Mouse (Mus musculus) kidney, adult 2 months (tissue): ENCODE data around the gene Igf1r. TPM values are rescaled to one million over a fixed set of nuclear protein-coding genes. Genes with fewer than 3 reads are reported as not detected.

Source experiments
- DNase-seq: peaks from one replicate; pipeline ENCODE4 v3.0.0; 2021
- H3K27ac ChIP-seq: fragments of 200-500 bp; 2 replicates; pipeline ENCODE4 v1.5.1; 2012; ENCODE audit warnings: low read depth, low read length, control low read depth, inconsistent platforms; ENCODE audit not compliant: insufficient read depth
- H3K27me3 ChIP-seq: fragments of 200-500 bp; replicated peaks from 2 replicates; pipeline ENCODE4 v1.6.1; 2012; ENCODE audit warnings: mild to moderate bottlenecking, moderate library complexity, low read length, inconsistent platforms; ENCODE audit not compliant: control insufficient read depth, insufficient read depth
- H3K36me3 ChIP-seq: fragments of 200-500 bp; 2 replicates; pipeline ENCODE4 v1.6.1; 2012; ENCODE audit warnings: mild to moderate bottlenecking, moderate library complexity, low read length, inconsistent platforms; ENCODE audit not compliant: control insufficient read depth, insufficient read depth
- H3K4me1 ChIP-seq: fragments of 200-500 bp; 2 replicates; pipeline ENCODE4 v1.6.1; 2011; ENCODE audit warnings: low read length; ENCODE audit not compliant: control insufficient read depth, insufficient read depth
- H3K4me3 ChIP-seq: fragments of 200-500 bp; 2 replicates; pipeline ENCODE4 v1.5.1; 2011; ENCODE audit warnings: mild to moderate bottlenecking, low read depth, low read length, control low read depth; ENCODE audit not compliant: insufficient read depth
- CTCF ChIP-seq: fragments of 200-500 bp; conservative IDR thresholded peaks from 2 replicates; pipeline ENCODE4 v1.5.1; 2011; ENCODE audit warnings: low read depth, mild to moderate bottlenecking, control low read depth, low read length, moderate library complexity, mixed read lengths; ENCODE audit not compliant: insufficient read depth, insufficient read length
- POLR2A ChIP-seq: fragments of 200-500 bp; IDR thresholded peaks from one replicate; pipeline ENCODE4 v1.6.1; 2011; ENCODE audit warnings: low read depth, low read length, control low read depth
- WGBS: fragments of 180-500 bp; shearing (Covaris S2); methylation state at CpG from one replicate; pipeline ENCODE4 v1.1.7; 2018; 5-methylcytosine and 5-hydroxymethylcytosine counted together
- polyA plus RNA-seq: library from polyadenylated mRNA; depleted of rRNA; stranded (reverse); fragments of >200 nt; gene quantifications from 2 replicates; pipeline ENCODE4 v1.2.3, GENCODE M21; 2012

Gene Igf1r
- polyA plus RNA-seq, 1 experiment: 29.2 TPM

GRCm38 (mm10) chr7:68044621-68045020 is 92.0 kb downstream of the Igf1r start:
- no peak for DNase-seq
- WGBS: 74% methylated on average over 4 of the region's 4 CpGs
- Histone ChIP-seq H3K4me1 (peaks cover 29% of the 10 kb centered on the region), H3K27me3 (no peaks in the 10 kb centered on the region), H3K4me3 (no peak overlapping the region), H3K27ac (peak overlapping the region; percentile 47; the same call in 1 of the 2 replicates), H3K36me3 (no peaks in the 10 kb centered on the region)
- TF ChIP-seq CTCF: no peak
- TF ChIP-seq POLR2A: no peak

GRCm38 (mm10) chr7:68047152-68047551 is 94.5 kb downstream of the Igf1r start:
- Histone ChIP-seq H3K27ac (peak overlapping the region; percentile 89), H3K27me3 (no peaks in the 10 kb centered on the region), H3K4me3 (no peak overlapping the region), H3K4me1 (peaks cover 25% of the 10 kb centered on the region), H3K36me3 (no peaks in the 10 kb centered on the region; the same call in 1 of the 2 replicates)
- 32% methylated on average over 4 of the region's 4 CpGs for WGBS
- DNase-seq: peak; percentile 85
- TF ChIP-seq POLR2A (no peak), CTCF (no peak)

- DNase-seq: no peak
- H3K36me3 ChIP-seq: no peaks in the 10 kb centered on the region; the same call in 1 of the 2 replicates
- WGBS: 61% methylated on average over 4 of the region's 4 CpGs
- H3K27ac ChIP-seq: no peak overlapping the region; the same call in 1 of the 2 replicates
- no peaks in the 10 kb centered on the region for H3K27me3 ChIP-seq
- H3K4me3 ChIP-seq: no peak overlapping the region
- no peak for TF ChIP-seq POLR2A
- TF ChIP-seq CTCF: no peak
- peaks cover 30% of the 10 kb centered on the region for H3K4me1 ChIP-seq
Observed at GRCm38 (mm10) chr7:68048532-68048931, 95.9 kb downstream of the Igf1r start.

- 90% methylated on average over 7 of the region's 7 CpGs for WGBS
- TF ChIP-seq CTCF (no peak), POLR2A (no peak)
Observed at GRCm38 (mm10) chr7:68049048-68049447, 96.4 kb downstream of the Igf1r start.

GRCm38 (mm10) chr7:68053002-68053624 is 100.5 kb downstream of the Igf1r start:
- peaks cover 30% of the 10 kb centered on the region for H3K4me1 ChIP-seq
- DNase-seq: peak; percentile 57
- H3K36me3 ChIP-seq: no peaks in the 10 kb centered on the region; the same call in 1 of the 2 replicates
- 60% methylated on average over 10 of the region's 10 CpGs for WGBS
- no peak overlapping the region for H3K4me3 ChIP-seq
- no peaks in the 10 kb centered on the region for H3K27me3 ChIP-seq
- H3K27ac ChIP-seq: peak overlapping the region; percentile 32; the same call in 1 of the 2 replicates
- no peak for TF ChIP-seq CTCF

More at GRCm38 (mm10) chr7:68049048-68049447, 96.4 kb downstream of the Igf1r start:
- Histone ChIP-seq H3K4me1 (peaks cover 34% of the 10 kb centered on the region), H3K27ac (no peak overlapping the region), H3K27me3 (no peaks in the 10 kb centered on the region), H3K36me3 (no peaks in the 10 kb centered on the region; the same call in 1 of the 2 replicates), H3K4me3 (no peak overlapping the region)
- DNase-seq: no peak

GRCm38 (mm10) chr7:68054498-68054897 is 101.9 kb downstream of the Igf1r start:
- TF ChIP-seq POLR2A: no peak
- TF ChIP-seq CTCF: no peak
- H3K36me3 ChIP-seq: no peaks in the 10 kb centered on the region; the same call in 1 of the 2 replicates
- no peak overlapping the region for H3K27ac ChIP-seq
- H3K4me3 ChIP-seq: no peak overlapping the region
- peaks cover 27% of the 10 kb centered on the region for H3K4me1 ChIP-seq
- no peak for DNase-seq
- no peaks in the 10 kb centered on the region for H3K27me3 ChIP-seq
- WGBS: 18% methylated on average over 2 of the region's 2 CpGs

- 66% methylated on average over 6 of the region's 6 CpGs for WGBS
- TF ChIP-seq CTCF: no peak; the same call in 1 of the 2 replicates
- TF ChIP-seq POLR2A: no peak
- H3K4me3 ChIP-seq: no peak overlapping the region
- no peak overlapping the region for H3K27ac ChIP-seq
- no peaks in the 10 kb centered on the region; the same call in 1 of the 2 replicates for H3K36me3 ChIP-seq
- DNase-seq: no peak
- H3K4me1 ChIP-seq: peaks cover 31% of the 10 kb centered on the region
- H3K27me3 ChIP-seq: no peaks in the 10 kb centered on the region
Observed at GRCm38 (mm10) chr7:68054956-68055355, 102.3 kb downstream of the Igf1r start.
